Mouse (Mus musculus) heart, postnatal 0 days (tissue): ENCODE data around the gene Dkkl1.

ENCODE experiments used
- CTCF ChIP-seq: IDR thresholded peaks from 2 replicates; pipeline ENCODE4 v1.5.1; 2016; ENCODE audit warnings: antibody characterized with exemption, control low read depth, low read depth
- EP300 ChIP-seq: IDR thresholded peaks from 2 replicates; pipeline ENCODE4 v1.6.1; 2016; ENCODE audit warnings: antibody characterized with exemption, low read depth

DNA sequence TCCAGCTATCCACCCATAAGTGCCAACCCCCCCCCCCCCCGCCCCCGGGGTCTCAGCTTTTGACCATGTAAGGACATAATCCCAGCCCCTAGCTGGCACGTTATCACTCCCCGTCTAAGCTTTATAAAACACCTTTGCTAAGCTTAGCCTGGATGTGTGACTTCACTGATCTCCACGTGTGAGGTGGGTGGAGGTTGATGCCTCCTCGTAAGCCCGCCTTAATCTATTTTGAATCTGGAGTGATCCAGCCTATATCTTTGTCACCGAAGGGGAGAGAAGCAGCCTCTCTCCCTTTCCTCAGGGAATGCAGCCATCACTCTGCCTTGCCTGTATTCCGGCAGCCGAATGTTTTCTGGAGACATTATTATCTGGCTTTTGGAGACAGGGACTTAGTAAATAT, 9.3 kb downstream of the Dkkl1 start:
- TF ChIP-seq CTCF (no peak), EP300 (no peak)
